Mouse (Mus musculus) MEL (cell line): Measurements from ENCODE around the gene Oas1c. TPM values are rescaled to one million over a fixed set of nuclear protein-coding genes. Genes with fewer than 3 reads are reported as not detected.

Experiments
- DNase-seq: peaks from one replicate; pipeline ENCODE4 v3.0.0; 2011; ENCODE audit warnings: low read depth, low spot score
- H3K27ac ChIP-seq: 2 replicates; pipeline ENCODE4 v1.5.1; 2012; ENCODE audit warnings: low read depth, mild to moderate bottlenecking, control low read depth, low read length, moderate library complexity; ENCODE audit not compliant: control insufficient read depth
- H3K27me3 ChIP-seq, 2 experiments: fragments of 150-350 bp in 1 of 2; sonication (generic) in 1 of 2; 2 replicates each; pipeline ENCODE4 v1.6.1; 2012; ENCODE audit warnings: low read length in 2 of 2, mild to moderate bottlenecking in 2 of 2, improper control_type of control experiment in 1 of 2, moderate library complexity in 1 of 2; ENCODE audit not compliant: insufficient read depth in 2 of 2, control insufficient read depth in 1 of 2
- H3K36me3 ChIP-seq, 2 experiments: 2 replicates each; pipeline ENCODE4 v1.6.1; 2012 to 2014; ENCODE audit warnings: low read length in 2 of 2, improper control_type of control experiment in 1 of 2, inconsistent platforms in 1 of 2, mild to moderate bottlenecking in 1 of 2; ENCODE audit not compliant: insufficient read depth in 2 of 2, control insufficient read depth in 1 of 2
- H3K4me1 ChIP-seq, 2 experiments: fragments of 150-350 bp in 1 of 2; sonication (generic) in 1 of 2; 2 replicates each; pipeline ENCODE4 v1.6.1; 2012; ENCODE audit warnings: low read length in 2 of 2, improper control_type of control experiment in 1 of 2, mild to moderate bottlenecking in 1 of 2; ENCODE audit not compliant: insufficient read depth in 2 of 2, control insufficient read depth in 1 of 2
- H3K4me3 ChIP-seq, 2 experiments: fragments of 150-350 bp in 1 of 2; sonication (generic) in 1 of 2; 2 replicates each; pipeline ENCODE4 v1.5.1; 2012; ENCODE audit warnings: low read depth in 2 of 2, low read length in 2 of 2, mild to moderate bottlenecking in 2 of 2, moderate library complexity in 2 of 2, control low read depth in 1 of 2, improper control_type of control experiment in 1 of 2; ENCODE audit not compliant: control insufficient read depth in 1 of 2, insufficient read depth in 1 of 2
- H3K79me2 ChIP-seq: 2 replicates; pipeline ENCODE4 v1.6.1; 2012; ENCODE audit warnings: mild to moderate bottlenecking, low read length, moderate library complexity; ENCODE audit not compliant: control insufficient read depth, poor library complexity, insufficient read depth
- H3K9ac ChIP-seq: 2 replicates; pipeline ENCODE4 v1.6.1; 2012; ENCODE audit warnings: low read depth, mild to moderate bottlenecking, control low read depth, low read length, moderate library complexity; ENCODE audit not compliant: control insufficient read depth, poor library complexity, severe bottlenecking
- H3K9me3 ChIP-seq: fragments of 150-350 bp; sonication (generic); replicated peaks from 2 replicates; pipeline ENCODE4 v1.6.1; 2012; ENCODE audit warnings: mild to moderate bottlenecking, low read length, improper control_type of control experiment, moderate library complexity; ENCODE audit not compliant: insufficient read depth
- BHLHE40 ChIP-seq: IDR thresholded peaks from 2 replicates; pipeline ENCODE4 v1.6.1; 2012; ENCODE audit warnings: low read depth, mild to moderate bottlenecking, inconsistent platforms, low read length, improper control_type of control experiment, borderline replicate concordance
- CHD2 ChIP-seq: IDR thresholded peaks from 2 replicates; pipeline ENCODE4 v1.6.1; 2011; ENCODE audit warnings: low read length, improper control_type of control experiment
- GATA1 ChIP-seq: IDR thresholded peaks from 2 replicates; pipeline ENCODE4 v1.6.1; 2011; ENCODE audit warnings: low read depth, low read length, improper control_type of control experiment
- MAFK ChIP-seq: IDR thresholded peaks from 2 replicates; pipeline ENCODE4 v1.6.1; 2011; ENCODE audit warnings: low read depth, mild to moderate bottlenecking, low read length, improper control_type of control experiment, borderline replicate concordance
- MAX ChIP-seq: IDR thresholded peaks from 2 replicates; pipeline ENCODE4 v1.6.1; 2011; ENCODE audit warnings: low read length, improper control_type of control experiment
- MAZ ChIP-seq: IDR thresholded peaks from 2 replicates; pipeline ENCODE4 v1.6.1; 2012; ENCODE audit warnings: low read depth, mild to moderate bottlenecking, inconsistent platforms, low read length, improper control_type of control experiment
- MXI1 ChIP-seq: IDR thresholded peaks from 2 replicates; pipeline ENCODE4 v1.6.1; 2011; ENCODE audit warnings: mild to moderate bottlenecking, low read depth, low read length, improper control_type of control experiment
- NELFE ChIP-seq: IDR thresholded peaks from 2 replicates; pipeline ENCODE4 v1.6.1; 2011; ENCODE audit warnings: low read depth, low read length, improper control_type of control experiment
- NRF1 ChIP-seq: IDR thresholded peaks from 2 replicates; pipeline ENCODE4 v1.6.1; 2014; ENCODE audit warnings: low read depth, mild to moderate bottlenecking, inconsistent platforms, low read length, improper control_type of control experiment, moderate library complexity; ENCODE audit not compliant: poor library complexity, insufficient read depth, severe bottlenecking
- RAD21 ChIP-seq: IDR thresholded peaks from 2 replicates; pipeline ENCODE4 v1.6.1; 2011; ENCODE audit warnings: mild to moderate bottlenecking, low read depth, low read length, improper control_type of control experiment
- TAL1 ChIP-seq: IDR thresholded peaks from 2 replicates; pipeline ENCODE4 v1.6.1; 2012; ENCODE audit warnings: mild to moderate bottlenecking, inconsistent platforms, low read length, moderate library complexity, mixed read lengths
- TBP ChIP-seq: IDR thresholded peaks from 2 replicates; pipeline ENCODE4 v1.8.0; 2011; ENCODE audit warnings: low read depth, low read length, improper control_type of control experiment
- UBTF ChIP-seq: IDR thresholded peaks from 2 replicates; pipeline ENCODE4 v1.6.1; 2012; ENCODE audit warnings: low read depth, mild to moderate bottlenecking, inconsistent platforms, low read length, improper control_type of control experiment, moderate library complexity, borderline replicate concordance; ENCODE audit not compliant: insufficient read depth
- USF1 ChIP-seq: IDR thresholded peaks from 2 replicates; pipeline ENCODE4 v1.6.1; 2014; ENCODE audit warnings: low read depth, mild to moderate bottlenecking, inconsistent platforms, low read length, improper control_type of control experiment, moderate library complexity
- USF2 ChIP-seq, 2 experiments: IDR thresholded peaks; 2 replicates each; pipeline ENCODE4 v1.6.1; 2011 to 2012; ENCODE audit warnings: improper control_type of control experiment in 2 of 2, low read length in 2 of 2, borderline replicate concordance in 1 of 2, inconsistent platforms in 1 of 2, low read depth in 1 of 2, mild to moderate bottlenecking in 1 of 2; ENCODE audit not compliant: insufficient read depth in 1 of 2
- ZC3H11A ChIP-seq: IDR thresholded peaks from 2 replicates; pipeline ENCODE4 v1.6.1; 2012; ENCODE audit warnings: low read depth, mild to moderate bottlenecking, inconsistent platforms, low read length, improper control_type of control experiment
- ZNF384 ChIP-seq: IDR thresholded peaks from 2 replicates; pipeline ENCODE4 v1.6.1; 2012; ENCODE audit warnings: low read depth, mild to moderate bottlenecking, inconsistent platforms, low read length, improper control_type of control experiment
- polyA plus RNA-seq, 2 experiments: library from polyadenylated mRNA; stranded (reverse) in 1 of 2; unstranded in 1 of 2; fragments of >175 nt in 1 of 2; fragments of >200 nt in 1 of 2; gene quantifications; 2 replicates each; pipeline versions ENCODE4 v1.2.1 to v1.2.4; 2012; ENCODE audit warnings: low replicate concordance in 2 of 2, low read depth in 1 of 2; ENCODE audit not compliant: insufficient read length in 2 of 2, insufficient read depth in 1 of 2, missing spikeins in 1 of 2
- total RNA-seq: library from RNA; depleted of rRNA; stranded (reverse); fragments of 300-350 nt; gene quantifications from 2 replicates; pipeline ENCODE4 v1.2.3, GENCODE M21; 2012

The Oas1c gene
- total and polyA plus RNA-seq, 3 experiments: 0.85 to 1.8 TPM; not detected in 1

- no peak for DNase-seq
- Histone ChIP-seq H3K9me3 (no peaks in the 10 kb centered on the region), H3K79me2 (no peaks in the 10 kb centered on the region), H3K9ac (no peak overlapping the region), H3K27ac (no peak overlapping the region), H3K4me3 (no peak overlapping the region), H3K4me1 (no peaks in the 10 kb centered on the region), H3K27me3 (peaks cover 3 to 10% of the 10 kb centered on the region in 2 experiments), H3K36me3 (no peaks in the 10 kb centered on the region)
- TF ChIP-seq GATA1 (no peak), MAFK (no peak), NELFE (no peak), ZC3H11A (no peak), BHLHE40 (no peak), ZNF384 (no peak), TBP (no peak), CHD2 (no peak), MAZ (no peak), MXI1 (no peak), USF2 (IDR thresholded peaks at IDR 0.05; ENCODE audit: borderline replicate concordance in 1 of 2, insufficient read depth in 1 of 2, low read depth in 1 of 2, low read length in 2 of 2) (no peak)
Measured at GRCm38 (mm10) chr5:120833335-120834280, 21.3 kb upstream of the Oas1c start.

GRCm38 (mm10) chr5:120831031-120831430 lies 18.7 kb upstream of the Oas1c start:
- Histone ChIP-seq H3K4me3 (no peak overlapping the region), H3K36me3 (no peaks in the 10 kb centered on the region), H3K9me3 (no peaks in the 10 kb centered on the region), H3K9ac (no peak overlapping the region), H3K4me1 (no peaks in the 10 kb centered on the region), H3K27me3 (peaks cover 3 to 10% of the 10 kb centered on the region in 2 experiments), H3K27ac (no peak overlapping the region), H3K79me2 (no peaks in the 10 kb centered on the region)
- no peak for TF ChIP-seq USF1
- TF ChIP-seq NRF1: no peak
- TF ChIP-seq UBTF: no peak
- no peak for TF ChIP-seq ZC3H11A
- no peak for TF ChIP-seq TBP
- no peak for TF ChIP-seq TAL1
- TF ChIP-seq CHD2: no peak
- TF ChIP-seq MAX: no peak
- no peak for TF ChIP-seq RAD21
- DNase-seq: peak; percentile 10
